Mouse (Mus musculus): ENCODE results near the gene Rtkn2. TPM values are rescaled to one million over a fixed set of nuclear protein-coding genes. Genes with fewer than 3 reads are reported as not detected.

The Rtkn2 gene
- polyA plus RNA-seq, 1 experiment from 2014 or later: 5.8 TPM

DNA sequence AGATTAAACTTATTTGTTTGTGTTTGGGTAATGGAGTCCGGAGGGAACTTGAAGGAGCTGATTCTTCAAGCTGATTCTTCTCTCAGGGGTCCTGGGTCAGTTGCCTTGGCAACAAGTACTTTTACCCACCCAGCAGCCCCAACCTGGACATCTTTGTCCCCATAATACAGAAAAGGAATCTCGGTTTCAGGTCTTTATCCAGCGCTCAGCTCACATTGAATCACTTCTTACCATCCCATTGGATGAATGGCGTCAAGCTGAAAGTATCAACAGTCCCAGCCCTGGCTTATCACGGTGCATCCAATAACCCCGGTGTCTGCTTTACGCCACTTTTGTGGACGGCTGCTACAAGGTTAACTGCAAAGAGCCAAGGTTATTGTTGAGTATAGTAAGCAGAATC is 89.1 kb downstream of the Rtkn2 start:
- ATAC-seq (ENCODE audit: low FRiP score, low TSS enrichment) (no peak), DNase-seq (no peak)
- H3K4me2 ChIP-seq (ENCODE audit: low read length): no peak overlapping the region
- no peaks in the 10 kb centered on the region for H3K9me3 ChIP-seq (ENCODE audit: control insufficient read depth, low read length)
- 71% methylated on average over 8 of the region's 8 CpGs for WGBS
- H3K4me3 ChIP-seq (replicated peaks; ENCODE audit: low read depth, low read length): no peak overlapping the region
- no peak overlapping the region for H3K27ac ChIP-seq (replicated peaks; ENCODE audit: low read depth, low read length)
- H3K9ac ChIP-seq (replicated peaks; ENCODE audit: low read length): no peak overlapping the region
- no peaks in the 10 kb centered on the region for H3K36me3 ChIP-seq (ENCODE audit: control insufficient read depth, insufficient read depth, low read length)
- H3K4me1 ChIP-seq (ENCODE audit: control insufficient read depth, insufficient read depth, low read length): 0 out of 2 replicates have a peak, but pooled peaks cover 7% of the 10 kb centered on the region
- no peaks in the 10 kb centered on the region for H3K27me3 ChIP-seq (ENCODE audit: control insufficient read depth, insufficient read depth, low read length)

DNA sequence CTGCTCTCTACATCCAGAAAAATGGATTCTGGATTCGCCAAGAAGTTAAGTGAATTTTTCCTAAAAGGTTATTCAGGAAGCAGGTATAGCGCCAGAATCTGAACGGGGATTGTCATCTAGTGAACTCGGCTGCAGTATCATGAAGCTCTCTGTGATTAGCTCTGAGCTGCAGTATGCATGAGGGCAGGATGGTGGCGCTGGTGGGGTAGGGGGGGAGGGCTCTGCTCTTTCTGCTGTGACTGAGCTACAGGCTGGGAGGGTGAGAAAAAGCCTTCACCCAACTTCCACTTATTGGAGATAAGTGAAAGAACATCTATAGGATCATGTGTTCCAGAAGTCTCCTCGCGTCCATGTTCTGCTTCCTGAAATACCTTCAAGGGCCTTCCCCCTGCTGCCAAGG is 91.7 kb downstream of the Rtkn2 start:
- 83% methylated on average over 7 of the region's 7 CpGs for WGBS
- ATAC-seq (ENCODE audit: low FRiP score, low TSS enrichment) (no peak), DNase-seq (no peak)
- Histone ChIP-seq H3K9ac (replicated peaks; ENCODE audit: low read length) (no peak overlapping the region), H3K27me3 (ENCODE audit: control insufficient read depth, insufficient read depth, low read length) (no peaks in the 10 kb centered on the region), H3K4me3 (replicated peaks; ENCODE audit: low read depth, low read length) (no peak overlapping the region), H3K9me3 (ENCODE audit: control insufficient read depth, low read length) (no peaks in the 10 kb centered on the region), H3K36me3 (ENCODE audit: control insufficient read depth, insufficient read depth, low read length) (no peaks in the 10 kb centered on the region), H3K4me2 (ENCODE audit: low read length) (no peak overlapping the region), H3K27ac (replicated peaks; ENCODE audit: low read depth, low read length) (no peak overlapping the region), H3K4me1 (ENCODE audit: control insufficient read depth, insufficient read depth, low read length) (no peaks in the 10 kb centered on the region)

DNA sequence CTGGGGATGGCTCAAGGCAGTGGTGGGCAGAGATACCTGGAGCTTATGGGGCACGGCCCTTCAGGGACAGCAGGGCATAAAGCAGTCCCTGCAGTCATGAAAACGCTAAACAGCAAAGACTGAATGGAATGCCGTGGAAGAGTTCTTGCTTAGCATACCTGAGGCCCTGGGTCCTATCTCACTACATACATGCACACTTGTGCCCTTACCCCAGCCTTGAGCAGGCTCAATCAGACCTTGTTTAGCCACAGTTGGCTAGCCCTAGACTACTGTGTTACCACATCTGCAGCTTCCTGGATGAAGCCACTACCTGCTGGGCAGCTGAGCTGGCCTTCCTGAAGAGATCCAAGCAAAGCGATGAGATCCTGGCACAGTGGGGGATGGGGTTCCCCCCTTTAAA is 93.3 kb downstream of the Rtkn2 start:
- H3K9ac ChIP-seq (replicated peaks; ENCODE audit: low read length): no peak overlapping the region
- H3K27ac ChIP-seq (replicated peaks; ENCODE audit: low read depth, low read length): no peak overlapping the region
- no peak for ATAC-seq (ENCODE audit: low FRiP score, low TSS enrichment)
- no peak overlapping the region for H3K4me3 ChIP-seq (replicated peaks; ENCODE audit: low read depth, low read length)
- WGBS: 91% methylated on average over 4 of the region's 4 CpGs
- H3K9me3 ChIP-seq (ENCODE audit: control insufficient read depth, low read length): no peaks in the 10 kb centered on the region
- no peak overlapping the region for H3K4me2 ChIP-seq (ENCODE audit: low read length)
- H3K27me3 ChIP-seq (ENCODE audit: control insufficient read depth, insufficient read depth, low read length): no peaks in the 10 kb centered on the region
- DNase-seq: no peak
- no peaks in the 10 kb centered on the region for H3K4me1 ChIP-seq (ENCODE audit: control insufficient read depth, insufficient read depth, low read length)
- H3K36me3 ChIP-seq (ENCODE audit: control insufficient read depth, insufficient read depth, low read length): no peaks in the 10 kb centered on the region

DNA sequence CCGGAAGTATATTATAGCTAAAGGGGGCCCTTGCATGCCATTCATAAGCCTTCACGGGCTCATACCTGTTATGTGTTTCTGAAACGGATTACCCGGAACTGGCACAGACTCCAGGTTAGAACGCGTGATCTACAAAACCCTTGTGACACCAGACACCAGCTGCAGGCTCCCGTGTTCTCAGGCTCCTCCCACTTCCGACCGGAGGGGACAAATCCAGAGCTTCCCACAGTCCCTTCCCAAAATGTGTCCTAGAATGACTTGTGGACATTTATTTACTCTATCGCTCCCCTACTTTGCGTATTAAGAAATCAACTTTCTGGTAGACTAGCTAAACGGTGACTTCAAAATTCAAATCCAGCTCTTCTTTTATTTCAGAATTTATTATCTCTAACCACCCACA is 94.9 kb downstream of the Rtkn2 start:
- no peaks in the 10 kb centered on the region for H3K9me3 ChIP-seq (ENCODE audit: control insufficient read depth, low read length)
- no peaks in the 10 kb centered on the region for H3K27me3 ChIP-seq (ENCODE audit: control insufficient read depth, insufficient read depth, low read length)
- no peak overlapping the region for H3K9ac ChIP-seq (replicated peaks; ENCODE audit: low read length)
- 92% methylated on average over 12 of the region's 12 CpGs for WGBS
- no peak overlapping the region for H3K27ac ChIP-seq (replicated peaks; ENCODE audit: low read depth, low read length)
- no peaks in the 10 kb centered on the region for H3K4me1 ChIP-seq (ENCODE audit: control insufficient read depth, insufficient read depth, low read length)
- no peak overlapping the region for H3K4me3 ChIP-seq (replicated peaks; ENCODE audit: low read depth, low read length)
- H3K36me3 ChIP-seq (ENCODE audit: control insufficient read depth, insufficient read depth, low read length): no peaks in the 10 kb centered on the region
- DNase-seq (no peak), ATAC-seq (ENCODE audit: low FRiP score, low TSS enrichment) (no peak)
- H3K4me2 ChIP-seq (ENCODE audit: low read length): no peak overlapping the region

DNA sequence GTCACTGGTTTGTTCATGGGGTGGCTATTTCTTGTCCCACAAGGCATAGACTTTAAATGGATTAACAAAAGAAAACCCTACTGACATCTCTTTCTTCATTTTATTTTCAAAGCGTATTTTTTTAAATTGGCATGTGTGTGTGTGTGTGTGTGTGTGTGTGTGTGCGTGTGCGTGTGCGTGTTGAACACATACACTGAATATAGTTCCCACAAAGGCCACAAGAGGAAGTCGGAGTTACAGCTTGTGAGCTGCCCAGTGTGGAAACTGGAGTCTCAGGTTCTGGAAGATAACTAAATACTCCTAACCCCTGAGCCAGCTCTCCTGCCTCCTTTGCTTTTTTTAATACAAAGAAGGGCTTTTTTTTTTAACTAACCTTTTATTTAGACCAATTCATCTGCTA is 95.8 kb downstream of the Rtkn2 start:
- ATAC-seq (ENCODE audit: low FRiP score, low TSS enrichment) (no peak), DNase-seq (no peak)
- H3K27ac ChIP-seq (replicated peaks; ENCODE audit: low read depth, low read length): no peak overlapping the region
- H3K4me2 ChIP-seq (ENCODE audit: low read length): no peak overlapping the region
- no peaks in the 10 kb centered on the region for H3K36me3 ChIP-seq (ENCODE audit: control insufficient read depth, insufficient read depth, low read length)
- no peak overlapping the region for H3K4me3 ChIP-seq (replicated peaks; ENCODE audit: low read depth, low read length)
- no peaks in the 10 kb centered on the region for H3K27me3 ChIP-seq (ENCODE audit: control insufficient read depth, insufficient read depth, low read length)
- no peaks in the 10 kb centered on the region for H3K9me3 ChIP-seq (ENCODE audit: control insufficient read depth, low read length)
- 93% methylated on average over 5 of the region's 5 CpGs for WGBS
- H3K4me1 ChIP-seq (ENCODE audit: control insufficient read depth, insufficient read depth, low read length): no peaks in the 10 kb centered on the region
- no peak overlapping the region for H3K9ac ChIP-seq (replicated peaks; ENCODE audit: low read length)

DNA sequence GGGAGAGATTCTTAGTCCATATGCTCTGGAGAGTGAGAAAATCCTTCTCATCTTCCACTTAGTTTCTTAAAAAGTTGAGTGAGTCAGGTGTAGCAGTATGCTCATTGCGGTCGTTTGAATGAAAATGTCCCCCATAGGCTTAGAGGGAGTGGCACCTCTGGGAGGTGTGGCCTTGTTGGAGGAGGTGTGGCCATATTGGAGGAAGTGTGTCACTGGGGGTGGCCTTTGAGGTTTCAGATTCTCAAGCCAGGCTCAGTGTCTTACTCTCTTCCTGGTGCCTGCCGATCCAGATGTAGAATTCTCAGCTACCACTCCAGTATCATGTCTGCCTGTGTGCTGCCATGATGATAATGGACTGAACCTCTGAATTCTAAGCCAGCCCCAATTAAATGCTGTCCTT is 99.3 kb downstream of the Rtkn2 start:
- no peaks in the 10 kb centered on the region for H3K27me3 ChIP-seq (ENCODE audit: control insufficient read depth, insufficient read depth, low read length)
- H3K27ac ChIP-seq (replicated peaks; ENCODE audit: low read depth, low read length): no peak overlapping the region
- no peak for ATAC-seq (ENCODE audit: low FRiP score, low TSS enrichment)
- DNase-seq: no peak
- no peaks in the 10 kb centered on the region for H3K4me1 ChIP-seq (ENCODE audit: control insufficient read depth, insufficient read depth, low read length)
- no peak overlapping the region for H3K4me3 ChIP-seq (replicated peaks; ENCODE audit: low read depth, low read length)
- H3K36me3 ChIP-seq (ENCODE audit: control insufficient read depth, insufficient read depth, low read length): no peaks in the 10 kb centered on the region
- H3K9ac ChIP-seq (replicated peaks; ENCODE audit: low read length): no peak overlapping the region
- 95% methylated on average over 3 of the region's 3 CpGs for WGBS
- H3K9me3 ChIP-seq (ENCODE audit: control insufficient read depth, low read length): no peaks in the 10 kb centered on the region
- H3K4me2 ChIP-seq (ENCODE audit: low read length): no peak overlapping the region

DNA sequence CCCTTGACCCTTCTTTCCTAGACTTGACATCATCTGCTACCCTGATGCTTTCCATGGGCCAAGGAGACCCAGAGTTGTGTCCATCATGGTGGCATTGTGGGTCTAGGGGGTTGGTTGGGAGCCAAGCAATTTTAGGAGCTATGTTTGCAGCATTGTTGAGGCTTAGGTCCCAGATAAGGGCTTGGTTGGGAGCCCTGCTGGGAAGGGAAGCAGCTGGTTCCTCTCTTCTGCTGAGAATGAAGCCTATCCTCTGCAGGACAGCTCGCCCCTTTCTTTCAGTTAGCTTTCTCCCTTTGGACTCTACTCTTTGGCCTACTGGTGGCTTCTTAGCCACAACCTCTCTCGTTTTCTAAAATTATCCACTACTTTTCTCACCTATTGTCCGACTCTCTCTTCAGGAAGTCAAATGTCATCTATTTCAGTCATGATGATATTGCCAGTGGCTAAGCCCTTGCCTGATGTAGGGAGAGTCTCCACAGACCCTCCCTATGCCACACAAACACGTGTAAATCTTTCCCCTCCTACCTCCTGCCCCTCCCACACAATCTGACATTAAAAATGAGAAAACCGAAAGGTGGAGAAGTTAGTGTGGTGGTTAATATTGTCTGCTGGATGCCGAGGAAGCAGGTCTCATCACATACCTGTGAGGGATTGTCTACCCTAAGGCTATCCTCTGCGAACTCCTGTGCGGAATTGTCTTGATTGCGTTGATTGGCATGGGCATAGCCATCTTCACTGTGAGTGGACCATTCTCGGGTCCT is 100.7 kb downstream of the Rtkn2 start:
- Histone ChIP-seq H3K9ac (replicated peaks; ENCODE audit: low read length) (no peak overlapping the region), H3K27ac (replicated peaks; ENCODE audit: low read depth, low read length) (no peak overlapping the region), H3K4me3 (replicated peaks; ENCODE audit: low read depth, low read length) (no peak overlapping the region), H3K4me1 (ENCODE audit: control insufficient read depth, insufficient read depth, low read length) (no peaks in the 10 kb centered on the region), H3K9me3 (ENCODE audit: control insufficient read depth, low read length) (no peaks in the 10 kb centered on the region), H3K36me3 (ENCODE audit: control insufficient read depth, insufficient read depth, low read length) (no peaks in the 10 kb centered on the region), H3K4me2 (ENCODE audit: low read length) (no peak overlapping the region), H3K27me3 (ENCODE audit: control insufficient read depth, insufficient read depth, low read length) (no peaks in the 10 kb centered on the region)
- no peak for ATAC-seq (ENCODE audit: low FRiP score, low TSS enrichment)
- 89% methylated on average over 10 of the region's 10 CpGs for WGBS
- no peak for DNase-seq

DNA sequence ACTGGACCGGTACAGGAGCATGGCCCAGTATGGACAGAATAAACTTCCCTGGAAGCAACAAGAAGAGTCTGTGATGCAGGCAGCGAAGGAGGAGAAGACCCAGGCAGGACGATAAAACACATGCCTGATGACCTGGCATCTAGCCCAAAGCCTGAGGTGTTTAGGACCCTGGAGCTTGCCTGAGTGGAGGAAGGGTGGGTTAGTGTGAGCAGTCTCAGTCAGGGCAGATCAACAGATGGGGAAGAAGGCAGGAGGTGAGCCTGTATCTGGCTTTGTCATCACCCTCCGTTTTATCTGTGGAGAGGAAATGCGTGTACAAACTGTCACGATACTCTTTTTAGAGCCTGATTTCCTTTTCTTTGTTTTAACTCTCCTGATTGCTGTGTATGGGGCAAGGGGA is 102.3 kb downstream of the Rtkn2 start:
- H3K27ac ChIP-seq (replicated peaks; ENCODE audit: low read depth, low read length): no peak overlapping the region
- WGBS: 79% methylated on average over 6 of the region's 6 CpGs
- H3K4me3 ChIP-seq (replicated peaks; ENCODE audit: low read depth, low read length): no peak overlapping the region
- no peaks in the 10 kb centered on the region for H3K9me3 ChIP-seq (ENCODE audit: control insufficient read depth, low read length)
- H3K4me2 ChIP-seq (ENCODE audit: low read length): no peak overlapping the region
- no peaks in the 10 kb centered on the region for H3K4me1 ChIP-seq (ENCODE audit: control insufficient read depth, insufficient read depth, low read length)
- H3K9ac ChIP-seq (replicated peaks; ENCODE audit: low read length): no peak overlapping the region
- DNase-seq (no peak), ATAC-seq (ENCODE audit: low FRiP score, low TSS enrichment) (no peak)
- no peaks in the 10 kb centered on the region for H3K36me3 ChIP-seq (ENCODE audit: control insufficient read depth, insufficient read depth, low read length)
- no peaks in the 10 kb centered on the region for H3K27me3 ChIP-seq (ENCODE audit: control insufficient read depth, insufficient read depth, low read length)

DNA sequence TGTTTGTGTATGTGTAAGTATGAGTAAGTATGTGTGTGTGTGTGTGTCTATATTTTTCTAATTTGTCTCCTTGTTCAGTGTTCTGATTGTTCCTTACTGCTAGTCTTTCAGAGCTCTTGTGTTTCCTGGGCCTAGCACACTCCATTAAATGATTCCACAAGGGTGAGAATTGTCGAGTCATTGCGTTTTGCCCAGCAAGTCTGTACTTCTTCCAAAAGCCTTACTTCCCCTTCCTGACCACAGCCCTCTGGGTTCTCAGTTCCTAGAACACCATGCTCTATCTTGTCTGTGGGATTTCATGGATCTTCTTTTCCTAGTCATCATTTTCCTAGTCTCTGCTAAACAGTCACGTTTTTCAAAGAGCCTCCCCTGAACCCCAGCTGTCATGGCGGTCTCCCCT is 106.2 kb downstream of the Rtkn2 start:
- Histone ChIP-seq H3K4me2 (ENCODE audit: low read length) (no peak overlapping the region), H3K4me3 (replicated peaks; ENCODE audit: low read depth, low read length) (no peak overlapping the region), H3K27me3 (ENCODE audit: control insufficient read depth, insufficient read depth, low read length) (no peaks in the 10 kb centered on the region), H3K36me3 (ENCODE audit: control insufficient read depth, insufficient read depth, low read length) (no peaks in the 10 kb centered on the region), H3K9me3 (ENCODE audit: control insufficient read depth, low read length) (no peaks in the 10 kb centered on the region), H3K9ac (replicated peaks; ENCODE audit: low read length) (no peak overlapping the region), H3K27ac (replicated peaks; ENCODE audit: low read depth, low read length) (no peak overlapping the region), H3K4me1 (ENCODE audit: control insufficient read depth, insufficient read depth, low read length) (no peaks in the 10 kb centered on the region)
- ATAC-seq (ENCODE audit: low FRiP score, low TSS enrichment) (no peak), DNase-seq (no peak)
- 79% methylated on average over 4 of the region's 4 CpGs for WGBS

Data from midbrain, embryonic 14.5 days (tissue).